8 mouse cellular contexts compared by ENCODE assay signal in the genomic region with DNA sequence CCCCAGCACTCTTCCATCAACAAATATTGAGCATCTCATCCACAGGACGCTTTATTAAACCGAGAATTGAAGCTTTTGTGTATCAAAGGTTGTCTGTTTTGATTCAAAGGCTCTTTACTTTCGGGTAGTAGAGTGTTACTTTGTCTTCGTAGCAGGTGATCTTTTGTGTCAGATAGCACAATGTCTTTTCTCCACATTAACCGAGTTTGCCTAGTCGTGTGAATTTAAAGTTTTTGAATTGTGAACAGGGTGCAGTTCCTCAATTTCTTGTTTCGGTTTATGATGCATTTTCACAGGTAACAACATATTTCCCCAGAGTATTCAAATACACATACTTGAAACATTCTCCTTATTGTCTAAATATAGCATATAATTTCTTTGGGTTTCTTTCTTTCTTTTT. TPM values are rescaled to one million over a fixed set of nuclear protein-coding genes. Genes with fewer than 3 reads are reported as not detected.
DNase-seq lines count a peak whose midpoint lies in the region; ATAC-seq lines count a peak whose summit lies in the region.

No protein-coding gene starts in this region.

- no peak for DNase-seq in lung, postnatal 4 days
- DNase-seq in embryonic facial prominence, embryonic 10.5 days (ENCODE audit: low spot score): no peak
- peak; percentile 16 for DNase-seq in hindlimb bud, embryonic 11.5 days (ENCODE audit: extremely low spot score, low read depth, low spot score)
- DNase-seq in thymus, postnatal 14 days: no peak
- no peak for DNase-seq in frontal cortex, postnatal 10 days (ENCODE audit: low spot score in 2 of 2)

- 7% methylated on average over 7 of the region's 7 CpGs for WGBS in lung, embryonic 16.5 days
- WGBS in embryonic facial prominence, embryonic 10.5 days: 16% methylated on average over 7 of the region's 7 CpGs
- 7% methylated on average over 7 of the region's 7 CpGs for WGBS in neural tube, embryonic 13.5 days

- H3K9me3 ChIP-seq in lung, embryonic 16.5 days (ENCODE audit: control insufficient read depth, low read length): no peaks in the 10 kb centered on the region
- H3K9me3 ChIP-seq in embryonic facial prominence, embryonic 10.5 days: no peaks in the 10 kb centered on the region
- no peaks in the 10 kb centered on the region for H3K9me3 ChIP-seq in neural tube, embryonic 13.5 days

- H3K4me1 ChIP-seq in lung, embryonic 16.5 days (replicated peaks; ENCODE audit: control insufficient read depth, insufficient read depth, low read length): peaks cover 15% of the 10 kb centered on the region
- H3K4me1 ChIP-seq in embryonic facial prominence, embryonic 10.5 days: peaks cover 18% of the 10 kb centered on the region
- H3K4me1 ChIP-seq in neural tube, embryonic 13.5 days (replicated peaks): peaks cover 23% of the 10 kb centered on the region

- ATAC-seq in lung, embryonic 16.5 days (ENCODE audit: low read depth): no peak
- ATAC-seq in neural tube, embryonic 13.5 days (ENCODE audit: low read depth): no peak
- no peak for ATAC-seq in frontal cortex, adult (ENCODE audit: low TSS enrichment)

- no peaks in the 10 kb centered on the region for H3K27me3 ChIP-seq in lung, embryonic 16.5 days (ENCODE audit: control insufficient read depth, insufficient read depth, low read depth, low read length)
- H3K27me3 ChIP-seq in embryonic facial prominence, embryonic 10.5 days (replicated peaks; ENCODE audit: low read depth, poor library complexity, severe bottlenecking): no peaks in the 10 kb centered on the region
- H3K27me3 ChIP-seq in neural tube, embryonic 13.5 days: no peaks in the 10 kb centered on the region

- H3K9ac ChIP-seq in lung, embryonic 16.5 days (ENCODE audit: low read length): peak overlapping the region; percentile 68
- H3K9ac ChIP-seq in neural tube, embryonic 13.5 days: peak overlapping the region; percentile 99

- H3K4me3 ChIP-seq in lung, embryonic 16.5 days (ENCODE audit: low read length): peak overlapping the region; percentile 86
- peak overlapping the region; percentile 94 for H3K4me3 ChIP-seq in embryonic facial prominence, embryonic 10.5 days
- peak overlapping the region; percentile 82 for H3K4me3 ChIP-seq in neural tube, embryonic 13.5 days

- H3K27ac ChIP-seq in lung, embryonic 16.5 days (ENCODE audit: low read length): 0 out of 2 replicates have a peak overlapping the region, but pooled peaks have one; percentile 33
- H3K27ac ChIP-seq in embryonic facial prominence, embryonic 10.5 days (replicated peaks): peak overlapping the region; percentile 99
- H3K27ac ChIP-seq in neural tube, embryonic 13.5 days (replicated peaks): 0 out of 2 replicates have a peak overlapping the region, but pooled peaks have one; percentile 3

- peak overlapping the region; percentile 65 for H3K4me2 ChIP-seq in lung, embryonic 16.5 days (ENCODE audit: low read depth, low read length)
- H3K4me2 ChIP-seq in neural tube, embryonic 13.5 days: peak overlapping the region; percentile 78

- no peaks in the 10 kb centered on the region for H3K36me3 ChIP-seq in lung, embryonic 16.5 days (ENCODE audit: control insufficient read depth, insufficient read depth, low read length)
- peaks cover 18% of the 10 kb centered on the region for H3K36me3 ChIP-seq in embryonic facial prominence, embryonic 10.5 days (replicated peaks)
- no peaks in the 10 kb centered on the region for H3K36me3 ChIP-seq in neural tube, embryonic 13.5 days

RNA-seq across cellular contexts. Expression of gene Peli1, which starts 1.5 kb away (rescaled TPM):
- 47.9 and 49.4 TPM in 2 replicates for polyA plus RNA-seq in lung, embryonic 16.5 days (2015; fragmentation: Nextera tagmentation; extraction: Ambion mirVana)
- 63.9 and 68.7 TPM in 2 replicates for polyA plus RNA-seq in embryonic facial prominence, embryonic 10.5 days (2016; fragmentation: Nextera tagmentation; extraction: Ambion mirVana)
- 87.1 and 89.6 TPM in 2 replicates for polyA plus RNA-seq in neural tube, embryonic 13.5 days (2015; fragmentation: Nextera tagmentation; extraction: Ambion mirVana)

Comparison
In these comparisons a context has a peak if more than half of its experiments do, and no peak if none do; other contexts are left out.
1. H3K27ac ChIP-seq: peak in every context shown above with its lines; median percentile 99 in embryonic facial prominence, embryonic 10.5 days; 33 in lung, embryonic 16.5 days; 3 in neural tube, embryonic 13.5 days.